Mouse (Mus musculus): ENCODE data around the gene Hebp1.

Gene Hebp1

DNA sequence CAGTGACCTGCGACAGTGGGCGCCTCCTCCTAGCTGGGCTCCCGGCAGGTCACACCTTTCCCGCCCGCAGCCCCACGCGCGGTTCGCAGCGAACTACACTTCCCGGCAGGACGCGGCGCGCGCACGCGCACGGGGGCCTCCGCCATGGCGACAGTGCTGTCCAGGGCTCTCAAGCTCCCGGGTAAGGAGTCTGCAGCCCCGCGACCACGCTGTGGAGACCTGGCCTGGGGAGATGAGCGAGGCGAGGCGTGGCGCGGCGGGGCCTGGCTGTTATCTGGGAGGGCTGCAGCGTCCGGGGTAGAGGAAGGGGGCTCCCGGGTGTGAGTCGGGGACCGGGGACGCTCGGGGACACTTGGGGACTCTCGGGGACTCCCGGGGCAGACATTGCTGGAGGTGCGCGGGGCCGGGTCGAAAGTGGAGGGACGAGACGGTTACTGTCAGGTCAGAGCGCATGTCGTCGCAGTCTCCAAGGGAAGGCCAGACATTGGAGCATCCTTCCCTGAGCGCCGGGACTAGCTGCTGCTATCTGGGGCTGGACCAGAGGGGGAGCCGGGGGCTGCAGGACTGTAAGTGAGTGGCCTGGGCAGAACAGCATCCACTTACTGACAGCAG, at the start of gene Hebp1, which contains the start of gene Fam234b:
TSS of gene Hebp1 (minus strand) at position 102 of the 612 bp plus-strand sequence.
TSS of gene Fam234b (plus strand) at position 57 of the 612 bp plus-strand sequence.
- peak; percentile 65 for ATAC-seq (ENCODE audit: low TSS enrichment)

DNA sequence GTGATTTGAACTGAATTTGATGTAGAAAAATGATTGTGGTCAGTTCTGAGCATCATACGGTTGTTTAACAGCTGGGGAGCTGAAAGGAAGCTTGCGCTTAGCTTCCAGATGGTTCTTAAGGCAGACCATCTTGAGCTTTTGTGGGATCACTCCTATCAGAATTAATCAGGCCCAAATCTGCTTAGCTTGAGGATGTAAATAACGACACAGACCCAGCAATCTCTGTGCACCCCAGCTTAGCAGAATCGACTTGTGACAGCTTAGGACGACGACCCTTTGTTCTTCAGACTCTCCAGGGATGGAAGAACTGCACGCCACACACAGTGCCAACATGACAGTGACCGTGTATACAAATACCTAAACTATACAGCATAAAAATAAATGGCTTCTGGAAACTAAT, 47.8 kb upstream of the Hebp1 start:
- ATAC-seq (ENCODE audit: low TSS enrichment): no peak

DNA sequence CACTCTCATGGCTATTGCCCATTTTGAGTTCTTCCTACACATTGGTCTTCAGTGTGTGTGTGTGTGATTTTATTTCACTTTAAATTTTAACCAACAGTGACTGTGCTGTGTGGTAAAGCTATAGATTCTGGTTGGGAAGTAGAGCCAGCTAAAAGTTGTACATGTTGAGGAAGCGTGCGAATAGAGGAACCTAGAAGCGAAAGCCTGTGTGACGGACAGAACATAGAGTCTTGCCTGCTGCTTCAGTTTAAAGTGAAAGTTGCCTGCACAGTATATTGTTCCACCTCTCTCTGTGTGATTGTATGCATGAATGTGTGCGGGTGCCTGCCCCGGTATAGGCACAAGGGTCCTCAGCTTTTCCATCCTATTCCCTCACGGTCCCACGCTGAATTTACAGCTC, 42.5 kb upstream of the Hebp1 start:
- ATAC-seq (ENCODE audit: low TSS enrichment): no peak; the same call in 1 of the 2 replicates

DNA sequence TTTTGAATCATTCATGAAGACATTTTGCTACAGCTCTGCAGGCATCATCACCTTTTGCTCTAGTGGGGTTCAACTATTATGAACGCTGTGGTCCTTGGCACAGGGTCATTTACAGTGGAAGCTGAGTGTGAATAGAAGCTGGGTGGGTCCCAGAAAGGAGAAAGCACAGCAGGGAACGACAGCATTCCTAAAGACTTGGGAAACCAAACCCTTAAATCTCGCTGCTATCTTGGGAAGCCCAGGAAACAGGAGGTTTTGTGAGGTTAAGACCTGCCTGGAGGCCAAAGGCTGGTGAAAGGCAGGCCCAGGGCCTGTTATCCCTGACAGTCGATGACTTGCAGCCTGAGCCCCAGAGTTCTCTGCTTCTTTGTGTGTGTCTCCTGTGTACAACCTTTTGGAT, 40.4 kb upstream of the Hebp1 start:
- no peak for ATAC-seq (ENCODE audit: low TSS enrichment)

DNA sequence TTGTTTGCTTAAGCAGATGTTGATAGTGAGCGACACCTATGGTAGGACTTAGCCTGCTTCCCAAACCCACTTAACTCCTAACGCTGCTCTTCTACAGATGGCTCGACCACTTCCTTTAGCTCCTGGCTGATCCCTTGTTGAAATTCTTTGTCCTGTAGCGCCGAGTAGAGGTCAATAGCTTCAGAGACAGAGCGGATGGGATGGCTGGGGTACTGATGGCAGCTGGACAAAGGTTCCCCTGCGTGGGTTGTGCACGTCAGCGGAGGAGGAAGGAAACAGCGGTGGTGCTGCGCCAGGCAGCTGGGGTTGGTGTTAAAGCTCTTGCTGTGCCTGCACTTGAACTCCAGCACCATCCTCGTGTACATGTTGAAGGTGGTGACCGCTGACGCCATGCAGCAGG, 39.5 kb upstream of the Hebp1 start:
- ATAC-seq (ENCODE audit: low TSS enrichment): no peak

DNA sequence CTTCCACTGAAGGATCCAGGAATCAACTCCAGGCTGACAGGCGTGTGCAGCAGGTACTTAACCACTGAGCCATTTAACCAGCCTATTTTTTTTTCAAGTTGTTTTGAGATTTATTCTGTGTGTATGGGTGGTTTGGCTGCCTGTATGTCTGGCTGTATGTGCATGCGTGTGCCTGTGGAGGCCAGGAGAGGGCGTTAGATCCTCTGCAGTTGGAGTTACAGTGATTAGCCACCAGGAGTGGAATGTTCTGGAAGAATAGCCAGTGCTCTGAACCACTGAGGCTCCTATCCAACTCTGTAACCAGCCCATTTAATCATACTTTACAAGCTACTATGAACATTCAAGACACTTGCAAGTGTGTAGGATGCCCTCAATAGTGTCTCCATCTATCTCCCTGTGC, 38.8 kb upstream of the Hebp1 start:
- ATAC-seq (ENCODE audit: low TSS enrichment): no peak

DNA sequence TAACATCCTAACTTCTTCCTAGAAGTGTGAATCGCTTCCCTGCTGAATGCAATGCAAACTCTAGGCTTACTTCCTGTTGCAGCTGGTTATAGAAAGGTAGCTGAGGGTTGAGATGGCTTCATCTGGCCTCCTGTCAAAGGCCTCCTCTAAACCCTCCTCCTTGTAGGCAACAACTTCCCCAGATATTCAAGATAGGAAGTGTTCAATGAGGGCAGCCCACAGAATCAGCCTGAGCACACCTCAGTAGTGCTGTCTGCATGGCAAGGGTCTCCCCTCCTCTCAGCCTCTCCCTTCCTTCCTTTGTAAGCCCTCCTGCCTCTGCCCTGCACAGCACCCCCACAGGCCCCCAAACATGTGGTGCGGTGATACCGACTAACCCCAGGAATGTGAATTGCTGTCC, 37.9 kb upstream of the Hebp1 start:
- no peak for ATAC-seq (ENCODE audit: low TSS enrichment)

DNA sequence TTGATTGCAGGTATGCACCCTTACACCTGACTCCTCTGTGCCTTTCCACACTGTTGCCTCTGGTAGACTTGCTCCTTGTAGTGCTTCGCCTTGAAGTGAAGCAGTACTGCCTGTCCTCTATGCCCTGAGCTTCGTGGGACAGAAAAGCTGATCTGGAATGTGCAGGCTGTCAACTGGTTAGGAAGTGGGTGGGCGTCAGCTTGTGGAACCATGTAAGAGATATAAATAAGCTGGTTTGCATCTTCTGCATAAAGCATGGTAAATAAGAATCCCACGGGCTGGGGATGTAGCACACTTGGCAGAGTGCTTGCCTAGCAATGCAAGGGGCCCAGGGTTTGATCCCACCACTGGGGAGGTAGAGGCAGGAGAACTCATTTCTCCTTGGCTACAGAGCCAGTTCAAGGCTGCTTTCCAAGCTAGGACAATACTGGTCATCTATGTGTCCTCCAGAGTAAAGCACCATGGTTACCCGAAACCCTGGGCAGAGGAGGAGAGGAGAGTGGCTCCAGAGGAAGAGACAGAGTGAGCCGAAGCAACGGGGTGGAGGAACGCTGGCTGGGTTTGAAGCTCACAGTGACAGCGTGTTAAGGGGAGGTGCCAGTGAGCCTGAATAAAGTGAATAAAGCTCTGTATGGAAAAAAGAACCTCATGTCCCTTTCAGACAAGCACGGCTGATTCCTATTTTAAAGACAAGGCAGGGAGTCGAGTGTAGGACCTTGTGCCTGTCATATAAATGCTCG, 34.8 kb upstream of the Hebp1 start:
- ATAC-seq (ENCODE audit: low TSS enrichment): peak; percentile 75

DNA sequence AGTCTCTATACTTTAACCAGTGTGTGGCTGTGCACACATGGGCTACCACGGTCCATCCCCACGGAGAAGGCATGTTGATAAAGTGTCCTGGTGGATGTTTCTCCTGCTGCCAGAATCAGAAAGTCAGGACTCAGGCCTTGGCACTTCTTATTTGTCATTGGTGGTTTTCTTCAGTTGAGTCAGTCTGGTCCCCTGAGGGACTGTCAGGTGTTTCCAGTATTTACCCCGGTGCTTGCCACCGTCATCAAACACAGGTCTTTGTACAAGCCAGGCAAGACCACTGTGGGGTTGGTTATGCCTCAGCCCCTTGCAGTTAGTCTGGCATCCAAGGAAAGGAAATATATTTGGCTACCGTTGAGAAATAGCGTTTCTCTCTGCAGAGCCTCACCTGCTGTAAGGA, 32.8 kb upstream of the Hebp1 start:
- ATAC-seq (ENCODE audit: low TSS enrichment): no peak

DNA sequence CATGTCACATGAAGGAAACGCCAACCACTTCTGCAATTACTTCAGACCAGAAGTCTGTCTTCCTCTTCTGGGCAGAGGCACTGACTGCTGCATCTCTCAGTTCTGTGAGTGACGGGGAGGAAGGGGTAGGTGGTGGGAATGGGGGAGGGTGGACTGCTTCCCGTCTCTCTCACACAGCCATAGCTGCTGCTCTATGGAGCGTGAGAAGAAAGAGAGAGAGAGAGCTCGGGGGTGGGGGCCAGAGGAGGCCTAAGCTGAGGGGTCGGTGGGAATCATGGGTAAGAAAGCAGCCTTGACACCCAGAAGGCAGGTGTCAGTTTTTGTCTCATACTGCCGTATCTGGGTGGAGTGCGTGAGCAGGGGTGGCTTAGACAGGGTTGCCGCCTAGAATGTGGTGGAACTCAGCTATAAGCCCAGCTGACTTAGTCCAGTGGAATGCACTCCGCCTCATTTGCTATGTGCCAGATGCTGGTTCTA, 30.7 kb upstream of the Hebp1 start:
- peak; percentile 51 for ATAC-seq (ENCODE audit: low TSS enrichment)

DNA sequence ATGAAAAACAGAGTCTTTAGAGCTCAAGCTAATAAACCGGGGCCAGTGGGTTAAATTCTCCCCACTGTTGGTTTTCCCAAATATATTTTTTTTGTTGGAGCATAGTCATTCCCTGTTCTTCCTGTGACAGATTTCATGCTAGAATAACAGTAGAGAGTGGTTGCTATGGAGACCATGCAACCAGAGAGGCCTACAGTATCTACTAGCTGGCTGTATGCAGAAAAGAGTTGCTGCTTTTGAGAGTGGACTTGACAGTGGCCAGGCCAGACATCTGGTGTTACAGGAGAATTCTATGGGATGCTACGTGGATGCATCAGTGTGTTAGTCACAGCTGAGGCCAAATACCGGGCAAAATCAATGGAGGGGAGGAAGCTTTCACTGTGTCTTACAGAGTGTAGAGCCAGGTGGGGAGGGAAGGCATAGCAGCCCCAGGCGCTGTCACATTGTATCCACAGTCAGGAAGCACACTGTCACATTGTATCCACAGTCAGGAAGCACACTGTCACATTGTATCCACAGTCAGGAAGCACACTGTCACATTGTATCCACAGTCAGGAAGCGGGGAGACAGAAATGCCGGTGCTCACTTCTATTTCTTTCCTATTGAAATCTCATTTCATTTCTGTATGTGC, 26.1 kb upstream of the Hebp1 start:
- peak; percentile 83 for ATAC-seq (ENCODE audit: low TSS enrichment)

DNA sequence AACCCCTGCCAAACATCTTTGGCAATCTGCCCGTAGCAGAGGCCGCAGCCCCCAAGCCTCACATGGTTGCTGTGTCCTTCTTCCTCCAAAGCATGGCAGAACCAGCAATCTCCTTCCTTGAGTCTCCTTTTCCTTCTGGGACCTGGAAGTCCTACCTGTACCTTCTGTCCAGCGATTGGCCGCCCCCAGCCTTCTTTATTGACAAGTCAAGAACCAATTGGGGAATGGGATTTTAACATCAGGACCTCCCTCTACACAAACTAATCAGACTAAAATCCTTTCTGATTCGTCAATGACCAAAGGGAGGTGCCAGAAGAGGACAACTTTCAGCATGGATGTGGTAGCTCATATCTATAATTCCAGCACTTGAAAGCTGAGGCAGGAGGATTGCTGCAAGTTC, 22.1 kb upstream of the Hebp1 start:
- ATAC-seq (ENCODE audit: low TSS enrichment): no peak

DNA sequence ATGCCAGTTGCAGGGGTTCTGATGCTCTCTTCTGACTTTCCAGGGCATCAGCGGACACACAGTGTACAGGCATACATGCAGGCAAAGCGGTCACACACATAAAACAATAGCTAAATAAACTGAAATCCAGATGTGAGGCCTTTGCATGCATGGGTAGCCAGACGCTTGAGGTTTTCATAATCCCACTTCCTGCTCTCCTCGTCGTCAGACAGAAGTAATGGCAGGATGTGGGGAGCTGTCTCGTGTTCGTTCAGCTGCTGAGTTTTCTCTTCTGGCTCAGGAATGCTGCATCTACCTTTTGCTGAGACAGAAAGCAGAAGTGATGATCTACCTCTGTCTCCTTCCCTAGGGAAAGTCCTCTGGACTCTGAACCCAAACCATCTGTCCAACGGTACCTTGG, 20.5 kb upstream of the Hebp1 start:
- ATAC-seq (ENCODE audit: low TSS enrichment): no peak

DNA sequence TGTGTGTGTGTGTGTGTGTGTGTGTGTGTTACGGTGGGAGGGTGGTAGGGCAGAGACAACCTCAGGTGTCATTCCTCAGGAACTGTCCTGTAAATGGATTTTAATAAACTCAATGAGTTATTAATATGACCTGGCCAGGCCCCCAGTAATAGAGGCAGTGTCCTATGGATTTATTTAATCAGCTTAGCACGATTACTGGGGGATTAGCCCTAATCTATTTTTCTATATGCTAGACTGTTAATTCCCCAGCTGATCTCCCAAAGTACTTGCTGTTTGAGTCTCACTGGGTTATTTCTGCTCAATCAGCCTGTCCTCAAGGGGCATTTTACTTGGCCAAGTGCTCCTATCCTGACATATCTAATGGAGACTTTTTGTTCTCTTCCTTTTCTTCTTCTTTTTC, 14.8 kb upstream of the Hebp1 start:
- ATAC-seq (ENCODE audit: low TSS enrichment): no peak

DNA sequence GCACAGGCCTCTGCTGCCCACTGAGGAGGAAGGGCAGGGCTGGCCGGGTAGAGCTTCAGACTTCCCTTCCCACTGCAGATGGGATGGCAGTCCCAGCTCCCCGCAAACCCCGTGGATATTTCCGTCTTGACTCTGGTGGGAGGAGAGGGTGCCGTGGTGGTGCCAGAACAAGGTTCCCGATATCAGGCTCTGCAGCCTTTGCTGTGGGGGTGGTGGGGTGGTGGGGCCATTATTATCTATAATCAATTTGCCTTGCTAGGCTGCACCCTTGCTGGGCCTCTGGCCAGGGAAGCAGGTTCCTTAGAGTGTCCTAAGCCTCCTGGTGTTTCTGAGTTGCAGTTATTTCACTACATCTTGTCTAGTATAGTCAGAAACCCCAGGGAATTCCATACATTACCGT, 13.3 kb upstream of the Hebp1 start:
- no peak for ATAC-seq (ENCODE audit: low TSS enrichment)

DNA sequence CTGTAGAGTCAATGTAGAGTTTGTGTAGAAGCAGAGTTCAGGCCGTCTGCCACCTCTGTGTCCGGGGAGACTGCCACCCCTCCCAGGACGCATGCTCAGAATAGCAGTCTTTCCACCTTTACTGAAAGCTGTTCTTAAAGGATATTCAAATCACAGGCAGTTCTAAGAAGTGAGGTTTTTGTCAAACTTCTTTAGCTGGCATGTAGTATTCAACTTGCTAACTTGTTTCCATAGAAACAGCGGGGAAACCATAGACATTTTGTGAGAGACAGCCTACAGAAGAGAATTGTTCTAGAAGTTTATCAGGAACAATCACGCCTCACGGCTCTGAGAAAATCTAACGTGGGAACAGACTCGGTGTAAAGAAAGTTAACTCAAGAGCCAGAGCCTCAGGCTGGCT, 9.1 kb upstream of the Hebp1 start:
- peak; percentile 39 for ATAC-seq (ENCODE audit: low TSS enrichment)

DNA sequence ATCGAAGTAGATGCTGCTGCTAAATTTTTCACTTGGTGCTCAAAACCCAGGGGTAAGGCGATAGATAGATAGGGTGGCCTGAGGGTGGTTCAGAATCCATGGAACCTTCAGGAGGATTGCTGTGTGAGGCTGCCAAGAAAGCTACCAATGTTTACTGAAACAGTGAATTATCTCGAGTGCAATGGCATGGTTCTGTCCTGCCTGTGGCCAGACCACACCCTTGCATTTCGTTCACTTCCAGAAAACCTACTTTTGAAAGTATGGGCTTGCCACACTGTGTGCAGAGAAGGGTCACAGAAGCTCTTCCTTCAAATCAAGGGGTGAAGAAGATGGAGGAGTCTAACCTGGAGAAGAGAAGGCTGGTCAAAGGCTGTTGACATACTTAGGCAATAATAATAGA, 8.0 kb upstream of the Hebp1 start:
- ATAC-seq (ENCODE audit: low TSS enrichment): no peak

DNA sequence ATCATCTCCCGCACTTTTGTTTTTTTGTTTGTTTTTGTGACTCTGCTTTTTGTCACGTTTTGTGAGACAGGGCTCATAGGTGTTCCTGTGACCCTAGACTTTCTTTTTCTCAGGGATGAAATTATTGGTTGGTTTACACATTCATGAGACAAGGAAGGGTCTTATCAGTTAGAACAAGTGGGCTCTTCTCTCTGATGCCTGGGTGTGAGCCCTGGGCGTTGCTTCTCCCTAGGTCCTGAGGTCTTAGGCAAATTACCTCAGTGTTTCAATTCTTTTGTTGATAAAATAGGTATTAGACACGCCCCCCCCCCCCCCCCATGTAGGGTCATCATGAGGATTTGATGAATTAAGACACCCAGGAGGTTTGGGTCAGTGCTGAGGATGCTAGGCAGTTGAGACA, 7.0 kb upstream of the Hebp1 start:
- ATAC-seq (ENCODE audit: low TSS enrichment): no peak

DNA sequence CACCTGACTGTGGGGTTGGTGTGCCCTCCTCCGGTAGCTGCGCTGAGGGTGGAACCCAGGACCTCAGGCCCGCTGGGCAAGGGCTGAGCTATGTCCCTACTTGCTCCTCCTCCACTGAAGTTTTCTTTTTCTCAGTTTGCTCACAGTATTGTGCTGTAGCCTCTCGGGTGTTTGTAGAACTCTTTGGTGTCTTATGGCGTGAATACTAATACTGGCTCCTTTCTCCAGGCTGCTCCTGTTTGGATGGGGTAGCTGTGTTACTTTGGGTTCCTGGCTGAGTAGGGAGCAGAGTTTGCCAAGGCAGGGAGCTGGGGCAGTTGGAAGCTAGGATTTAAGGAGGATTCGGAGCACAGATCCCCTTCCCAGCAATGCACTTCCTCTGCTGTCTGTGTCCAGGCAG, 5.9 kb upstream of the Hebp1 start:
- peak; percentile 15 for ATAC-seq (ENCODE audit: low TSS enrichment)

DNA sequence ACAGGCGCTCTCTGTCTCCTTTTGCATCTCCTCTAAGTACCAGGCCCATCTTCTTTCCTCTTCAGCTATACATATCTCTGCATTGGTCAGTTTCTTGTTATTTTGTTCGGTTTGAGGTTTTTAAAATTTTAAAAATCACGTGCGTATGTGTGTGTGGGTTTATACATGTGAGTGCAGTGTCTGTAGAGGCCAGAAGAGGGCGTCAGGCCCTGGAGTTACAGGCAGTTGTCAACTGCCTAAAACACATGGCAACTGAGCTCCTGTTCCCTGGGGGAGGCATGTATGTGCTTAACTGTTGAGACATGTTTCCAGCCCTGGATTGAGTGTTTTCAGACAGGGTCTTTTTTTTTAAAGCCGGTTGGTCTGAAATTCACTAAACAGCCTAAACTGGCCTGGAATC, 4.8 kb upstream of the Hebp1 start:
- no peak for ATAC-seq (ENCODE audit: low TSS enrichment)

DNA sequence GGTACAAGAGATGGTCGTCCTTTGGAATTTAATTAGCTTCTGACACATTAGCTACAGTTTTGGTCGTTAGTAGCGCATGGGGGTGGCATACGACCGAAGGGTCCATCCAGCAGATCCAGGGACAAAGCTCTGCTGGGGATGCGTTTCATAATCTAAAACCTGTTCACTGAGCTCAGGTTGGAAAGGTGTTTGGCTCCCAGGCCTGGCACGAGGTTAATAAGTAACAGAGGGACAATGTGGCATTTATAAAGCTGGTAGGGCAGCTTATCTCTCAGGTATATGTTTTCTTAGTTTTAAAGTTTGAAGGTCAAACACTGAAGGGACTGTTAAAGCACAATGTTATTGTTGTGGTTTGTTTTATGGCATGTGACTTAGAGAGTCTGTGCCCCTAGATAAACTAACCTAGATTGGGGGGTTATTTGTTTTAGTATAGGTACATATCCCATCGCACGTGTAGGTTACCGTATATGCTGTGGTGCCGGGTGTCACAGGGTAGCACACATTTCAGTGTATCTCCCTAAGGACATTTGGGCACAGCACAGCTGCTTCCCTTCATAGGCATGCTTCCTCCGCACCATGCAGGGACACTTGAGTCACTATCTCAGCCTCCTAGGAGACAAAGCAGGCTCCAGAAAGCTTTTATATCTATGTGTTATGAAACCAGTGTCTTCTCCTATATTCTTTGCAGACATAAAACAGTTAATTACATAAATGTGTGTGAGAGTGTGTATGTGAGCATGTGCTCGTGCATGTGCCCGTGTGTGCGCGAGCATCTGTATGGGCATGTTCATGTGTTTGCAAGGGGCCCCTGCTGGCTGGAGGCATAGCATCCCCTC, 2.5 kb upstream of the Hebp1 start:
- ATAC-seq (ENCODE audit: low TSS enrichment): peak; percentile 75

DNA sequence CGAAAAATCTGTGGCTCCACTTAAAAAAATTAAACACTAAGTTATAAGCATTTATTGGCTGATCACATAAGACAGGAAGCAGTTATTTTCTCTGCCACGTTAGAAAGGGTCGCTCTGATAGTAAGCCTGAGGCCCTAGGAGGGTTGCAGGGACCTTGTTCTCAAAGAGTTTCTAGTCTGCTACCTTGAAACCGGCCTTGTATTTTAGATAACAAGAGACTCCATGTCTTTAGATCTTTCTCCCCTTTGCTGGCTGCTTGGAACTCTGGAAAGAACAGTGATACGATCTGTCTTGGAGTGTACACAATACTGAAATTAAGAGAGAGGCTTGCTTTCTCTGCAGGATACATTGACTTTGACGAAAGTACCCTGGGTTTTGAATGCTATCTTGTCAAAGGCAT, 904 bp upstream of the Hebp1 start:
- ATAC-seq (ENCODE audit: low TSS enrichment): no peak
